In genomic region chr8:75272166-75272565, GRCm38 (mm10) we compare ENCODE assay signal across 8 mouse cellular contexts. TPM values are rescaled to one million over a fixed set of nuclear protein-coding genes. Genes with fewer than 3 reads are reported as not detected.
A peak's percentile ranks its signal among the peaks of the same experiment; 100 is the strongest.
DNase-seq lines count a peak whose midpoint lies in the region; ATAC-seq lines count a peak whose summit lies in the region.

No protein-coding gene starts in this region.

- peak; percentile 12 to 68 for DNase-seq in adrenal gland, adult (ENCODE audit: inconsistent age in 2 of 2, low spot score in 1 of 2)
- no peak for DNase-seq in adrenal gland, postnatal 4 days (ENCODE audit: low spot score in 2 of 2)
- DNase-seq in layer of hippocampus, adult 11-12 months (ENCODE audit: low spot score): peak; percentile 19
- DNase-seq in layer of hippocampus, adult 9-11 months: no peak
- DNase-seq in hindlimb bud, embryonic 11.5 days (ENCODE audit: extremely low spot score, low read depth, low spot score): peak; percentile 20
- DNase-seq in retina, postnatal 1 day: peak; percentile 40
- DNase-seq in testis, postnatal 10 days (ENCODE audit: low spot score): no peak

- peak; percentile 46 for ATAC-seq in activated CD4-positive, CD25-positive, alpha-beta regulatory T cell, adult 4 months

RNA-seq across cellular contexts. Expression of gene Rasd2, which starts 58.4 kb away (rescaled TPM):
- 1 to 10 TPM; 3.1 to 3.4 TPM for total RNA-seq in adrenal gland, postnatal 4 days (2021)
- polyA plus RNA-seq in activated CD4-positive, CD25-positive, alpha-beta regulatory T cell, adult 4 months (2017; shearing (Covaris generic)): under 1 TPM in 1 of 2 experiments, not detected in 1; 0.18 TPM

Comparison
In these comparisons a context has a peak if more than half of its experiments do, and no peak if none do; other contexts are left out.
1. DNase-seq: peak in adrenal gland, adult (2 of 2), layer of hippocampus, adult 11-12 months (single experiment), hindlimb bud, embryonic 11.5 days (single experiment) and retina, postnatal 1 day (single experiment); none in adrenal gland, postnatal 4 days (0 of 2), layer of hippocampus, adult 9-11 months (single experiment) and testis, postnatal 10 days (single experiment).